Mouse (Mus musculus): ENCODE measurements around the gene Atf3. TPM values are rescaled to one million over a fixed set of nuclear protein-coding genes. Genes with fewer than 3 reads are reported as not detected.
A peak's percentile ranks its signal among the peaks of the same experiment; 100 is the strongest.

Gene Atf3
- polyA plus RNA-seq, 1 experiment from 2014 or later: 3.7 TPM

DNA sequence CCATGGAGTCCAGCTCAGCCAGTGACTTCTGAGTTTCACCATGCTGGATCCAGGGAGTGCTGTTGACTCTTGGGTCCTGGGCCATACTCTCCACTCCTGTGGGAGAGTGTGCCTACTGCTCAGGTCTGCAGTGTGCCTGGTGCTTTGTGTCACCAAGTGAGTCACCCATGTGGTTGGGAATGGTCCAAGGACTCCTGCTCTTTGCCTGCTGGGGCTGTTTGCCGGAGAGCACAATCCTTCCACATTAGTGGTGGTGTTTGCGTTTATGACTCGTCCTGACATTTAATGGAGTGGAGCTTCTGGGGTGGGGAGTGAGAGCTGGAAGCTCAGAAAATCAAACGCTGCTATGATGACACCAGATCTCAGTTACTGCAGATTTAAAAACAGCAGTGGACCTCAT lies 4.2 kb upstream of the Atf3 start:
- Histone ChIP-seq H3K4me1 (ENCODE audit: insufficient read depth) (0 out of 2 replicates have a peak, but pooled peaks cover 6% of the 10 kb centered on the region), H3K27ac (ENCODE audit: low read depth) (no peak overlapping the region), H3K27me3 (ENCODE audit: insufficient read depth, low read length) (no peaks in the 10 kb centered on the region), H3K4me2 (no peak overlapping the region), H3K4me3 (ENCODE audit: low read depth, low read length) (no peak overlapping the region), H3K36me3 (ENCODE audit: insufficient read depth) (no peaks in the 10 kb centered on the region), H3K9me3 (ENCODE audit: low read depth, low read length) (no peaks in the 10 kb centered on the region), H3K9ac (no peak overlapping the region)
- TF ChIP-seq CTCF (IDR thresholded peaks at IDR 0.05; ENCODE audit: low read depth): no peak
- DNase-seq (no peak), ATAC-seq (ENCODE audit: insufficient read depth) (no peak)
- WGBS: 71% methylated on average over 4 of the region's 4 CpGs

DNA sequence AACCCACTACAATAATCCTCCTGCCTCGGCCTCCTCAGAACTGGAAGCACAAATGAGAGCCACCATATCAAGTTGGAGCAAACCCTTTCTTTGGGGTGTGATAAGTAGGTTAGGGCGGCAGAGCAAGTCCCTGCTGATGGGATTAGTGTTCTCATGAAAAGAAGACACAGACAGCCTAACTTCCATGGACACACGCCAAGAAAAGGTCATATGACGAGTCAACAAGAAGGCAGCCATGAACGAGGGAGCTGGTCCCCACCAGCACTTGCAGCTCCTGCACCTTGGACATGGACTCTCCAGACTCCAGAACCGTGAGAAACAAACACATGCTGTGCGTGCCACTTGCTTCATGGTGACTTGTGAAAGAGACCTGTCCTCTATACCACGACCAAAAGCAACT lies 2.7 kb upstream of the Atf3 start:
- Histone ChIP-seq H3K36me3 (ENCODE audit: insufficient read depth) (no peaks in the 10 kb centered on the region), H3K4me3 (ENCODE audit: low read depth, low read length) (no peak overlapping the region), H3K4me1 (ENCODE audit: insufficient read depth) (0 out of 2 replicates have a peak, but pooled peaks cover 6% of the 10 kb centered on the region), H3K27me3 (ENCODE audit: insufficient read depth, low read length) (no peaks in the 10 kb centered on the region), H3K4me2 (no peak overlapping the region), H3K9ac (no peak overlapping the region), H3K27ac (ENCODE audit: low read depth) (no peak overlapping the region), H3K9me3 (ENCODE audit: low read depth, low read length) (no peaks in the 10 kb centered on the region)
- WGBS: 67% methylated on average over 8 of the region's 8 CpGs
- TF ChIP-seq CTCF (IDR thresholded peaks at IDR 0.05; ENCODE audit: low read depth): no peak
- no peak for ATAC-seq (ENCODE audit: insufficient read depth)
- DNase-seq: no peak

DNA sequence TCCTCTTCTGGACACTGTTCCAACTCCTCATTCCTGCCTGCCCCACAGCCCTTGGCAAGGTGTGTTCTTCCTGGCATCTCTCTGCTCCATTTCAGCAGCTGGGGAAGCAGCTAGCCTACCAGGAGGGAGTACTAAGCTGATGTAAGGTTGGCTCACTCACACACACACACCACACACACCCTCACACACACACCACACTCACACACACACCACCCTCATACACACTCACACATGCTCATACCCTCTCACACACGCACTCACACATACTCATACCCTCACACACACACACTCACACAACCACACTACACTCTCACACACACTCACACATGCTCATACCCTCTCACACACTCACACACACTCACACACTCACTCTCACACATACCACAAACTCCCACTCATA lies 1.9 kb upstream of the Atf3 start:
- Histone ChIP-seq H3K4me3 (ENCODE audit: low read depth, low read length) (no peak overlapping the region), H3K9ac (no peak overlapping the region), H3K4me2 (no peak overlapping the region), H3K36me3 (ENCODE audit: insufficient read depth) (no peaks in the 10 kb centered on the region), H3K4me1 (ENCODE audit: insufficient read depth) (0 out of 2 replicates have a peak, but pooled peaks cover 6% of the 10 kb centered on the region), H3K9me3 (ENCODE audit: low read depth, low read length) (no peaks in the 10 kb centered on the region), H3K27ac (ENCODE audit: low read depth) (no peak overlapping the region), H3K27me3 (ENCODE audit: insufficient read depth, low read length) (no peaks in the 10 kb centered on the region)
- DNase-seq: no peak
- ATAC-seq (ENCODE audit: insufficient read depth): no peak
- TF ChIP-seq CTCF (IDR thresholded peaks at IDR 0.05; ENCODE audit: low read depth): no peak
- WGBS: 89% methylated on average over 1 of the region's 1 CpGs

DNA sequence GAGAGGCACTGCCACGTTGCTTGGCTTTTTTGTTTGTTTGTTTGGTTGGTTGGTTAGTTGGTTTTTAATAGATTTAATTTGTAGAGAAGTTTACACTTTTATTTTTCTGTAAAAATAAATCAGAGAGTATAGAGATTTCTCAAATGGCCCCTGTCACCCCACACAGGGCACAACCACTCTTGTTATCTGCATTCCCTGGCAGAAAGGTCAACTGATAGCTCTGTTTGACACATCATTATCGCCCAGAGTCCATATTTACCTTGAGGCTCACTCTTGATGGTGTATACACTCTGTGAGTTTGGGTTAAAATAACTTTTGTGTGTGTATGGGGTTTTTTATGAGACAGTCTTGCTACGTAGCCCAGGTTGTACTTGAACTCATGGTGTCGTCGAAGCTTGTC lies 744 bp upstream of the Atf3 start:
- Histone ChIP-seq H3K4me2 (no peak overlapping the region), H3K27ac (ENCODE audit: low read depth) (no peak overlapping the region), H3K36me3 (ENCODE audit: insufficient read depth) (no peaks in the 10 kb centered on the region), H3K27me3 (ENCODE audit: insufficient read depth, low read length) (no peaks in the 10 kb centered on the region), H3K9me3 (ENCODE audit: low read depth, low read length) (no peaks in the 10 kb centered on the region), H3K4me3 (ENCODE audit: low read depth, low read length) (no peak overlapping the region), H3K4me1 (ENCODE audit: insufficient read depth) (0 out of 2 replicates have a peak, but pooled peaks cover 2% of the 10 kb centered on the region), H3K9ac (no peak overlapping the region)
- 48% methylated on average over 5 of the region's 5 CpGs for WGBS
- DNase-seq (no peak), ATAC-seq (ENCODE audit: insufficient read depth) (no peak)
- TF ChIP-seq CTCF (IDR thresholded peaks at IDR 0.05; ENCODE audit: low read depth): no peak

DNA sequence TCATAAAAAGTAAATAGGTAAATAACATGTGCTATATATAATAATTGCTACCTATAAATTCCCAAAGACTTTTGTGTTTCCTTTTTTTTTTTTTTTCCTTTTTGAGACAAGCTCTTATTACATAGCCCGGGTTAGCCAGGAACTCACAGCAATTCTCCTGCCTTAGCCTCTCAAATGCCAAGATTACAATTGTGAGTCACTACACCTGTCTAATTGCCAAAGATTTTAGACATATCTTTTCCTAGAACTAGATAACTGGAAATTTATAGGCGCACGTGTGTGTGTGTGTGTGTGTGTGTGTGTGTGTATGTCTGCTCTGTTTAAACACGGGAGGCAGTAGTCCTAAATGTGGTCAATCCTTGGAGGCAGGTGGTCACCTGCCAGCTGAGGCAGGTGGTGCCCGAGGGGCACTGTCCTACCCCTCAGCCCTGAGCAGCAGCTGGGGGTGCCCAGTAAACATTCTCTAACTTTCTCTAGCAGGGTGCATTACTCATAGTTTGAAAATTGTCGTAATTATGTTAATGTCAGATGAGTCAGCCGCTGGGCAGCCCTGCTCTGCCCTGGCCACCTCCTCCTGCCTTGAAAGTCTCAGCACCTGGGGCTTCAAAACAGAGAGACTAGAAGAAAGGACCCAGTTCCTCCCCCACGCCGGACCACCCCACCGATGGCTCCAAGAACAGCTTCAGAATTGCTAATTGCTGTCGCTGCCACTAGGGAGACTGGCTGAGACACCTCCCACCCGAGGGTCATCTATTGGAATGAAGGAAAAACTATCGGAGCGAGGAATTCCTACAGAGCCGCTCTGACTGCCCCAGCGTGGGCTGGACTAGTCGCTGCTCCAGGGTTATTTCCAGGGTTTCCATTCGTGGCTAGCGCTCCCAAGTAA lies 1.8 kb downstream of the Atf3 start:
- TF ChIP-seq CTCF (IDR thresholded peaks at IDR 0.05; ENCODE audit: low read depth): no peak
- Histone ChIP-seq H3K4me2 (peak overlapping the region; percentile 1; the same call in 1 of the 2 replicates), H3K9ac (no peak overlapping the region), H3K4me3 (ENCODE audit: low read depth, low read length) (no peak overlapping the region), H3K27me3 (ENCODE audit: insufficient read depth, low read length) (no peaks in the 10 kb centered on the region), H3K36me3 (ENCODE audit: insufficient read depth) (no peaks in the 10 kb centered on the region), H3K27ac (ENCODE audit: low read depth) (no peak overlapping the region), H3K9me3 (ENCODE audit: low read depth, low read length) (no peaks in the 10 kb centered on the region), H3K4me1 (ENCODE audit: insufficient read depth) (no peaks in the 10 kb centered on the region)
- peak; percentile 18 for DNase-seq
- ATAC-seq (ENCODE audit: insufficient read depth): no peak
- 33% methylated on average over 19 of the region's 19 CpGs for WGBS

DNA sequence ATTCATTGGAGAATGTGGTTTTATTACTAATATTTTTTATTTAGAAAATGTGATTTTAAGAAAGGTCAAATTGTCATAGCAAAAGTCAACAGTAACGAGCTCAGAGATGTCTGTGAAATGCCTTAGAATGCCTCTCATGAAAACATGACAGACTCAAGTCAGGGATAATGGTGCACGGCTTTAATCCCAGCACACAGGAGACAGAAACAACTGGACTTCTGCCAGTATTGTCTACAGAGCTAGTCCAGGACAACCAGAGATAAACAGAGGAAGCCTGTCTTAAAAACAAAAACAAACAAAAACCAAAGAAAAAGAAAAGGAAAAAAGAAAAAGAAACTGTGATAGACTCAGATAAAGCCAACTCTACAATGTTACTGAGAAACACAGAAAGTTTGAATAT lies 6.7 kb downstream of the Atf3 start:
- H3K9ac ChIP-seq: no peak overlapping the region
- no peak overlapping the region for H3K27ac ChIP-seq (ENCODE audit: low read depth)
- no peak for ATAC-seq (ENCODE audit: insufficient read depth)
- H3K9me3 ChIP-seq (ENCODE audit: low read depth, low read length): no peaks in the 10 kb centered on the region
- H3K27me3 ChIP-seq (ENCODE audit: insufficient read depth, low read length): no peaks in the 10 kb centered on the region
- no peak overlapping the region for H3K4me3 ChIP-seq (ENCODE audit: low read depth, low read length)
- no peak for TF ChIP-seq CTCF (IDR thresholded peaks at IDR 0.05; ENCODE audit: low read depth)
- no peaks in the 10 kb centered on the region for H3K4me1 ChIP-seq (ENCODE audit: insufficient read depth)
- 30% methylated on average over 2 of the region's 2 CpGs for WGBS
- H3K36me3 ChIP-seq (ENCODE audit: insufficient read depth): no peaks in the 10 kb centered on the region
- peak; percentile 57 for DNase-seq
- no peak overlapping the region for H3K4me2 ChIP-seq

DNA sequence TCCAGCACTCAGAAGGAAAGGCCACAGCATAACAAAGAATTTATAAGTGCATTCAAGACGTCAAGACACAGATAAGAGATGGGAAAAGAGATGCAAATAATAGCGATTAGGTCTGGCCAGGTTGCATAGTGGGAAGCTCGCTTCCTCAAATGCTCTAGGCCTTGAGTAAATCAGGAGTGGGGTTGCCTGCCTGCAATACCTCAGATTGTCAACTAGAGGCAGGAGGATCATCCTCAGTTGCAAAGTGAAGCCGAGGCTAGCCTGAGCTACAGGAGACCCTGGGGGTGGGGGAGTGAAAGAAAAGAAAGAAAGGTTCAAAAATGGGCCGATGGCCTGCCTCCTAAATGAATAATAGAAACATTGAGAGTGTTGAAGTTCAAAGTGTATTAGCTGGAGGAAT lies 12.0 kb downstream of the Atf3 start:
- H3K4me3 ChIP-seq (ENCODE audit: low read depth, low read length): no peak overlapping the region
- H3K9ac ChIP-seq: no peak overlapping the region
- WGBS: 76% methylated on average over 5 of the region's 5 CpGs
- TF ChIP-seq CTCF (IDR thresholded peaks at IDR 0.05; ENCODE audit: low read depth): peak; percentile 28; the same call in 1 of the 2 replicates
- H3K4me2 ChIP-seq: no peak overlapping the region
- no peaks in the 10 kb centered on the region for H3K4me1 ChIP-seq (ENCODE audit: insufficient read depth)
- H3K27me3 ChIP-seq (ENCODE audit: insufficient read depth, low read length): no peaks in the 10 kb centered on the region
- no peaks in the 10 kb centered on the region for H3K9me3 ChIP-seq (ENCODE audit: low read depth, low read length)
- no peak for ATAC-seq (ENCODE audit: insufficient read depth)
- no peaks in the 10 kb centered on the region for H3K36me3 ChIP-seq (ENCODE audit: insufficient read depth)
- no peak for DNase-seq
- H3K27ac ChIP-seq (ENCODE audit: low read depth): no peak overlapping the region
